Mouse (Mus musculus): ENCODE data around the gene Cmtm3.

- TF ChIP-seq GATA1 (IDR thresholded peaks at IDR 0.05; ENCODE audit: low read length): no peak
- TF ChIP-seq TAL1 (IDR thresholded peaks at IDR 0.05; ENCODE audit: low read length): no peak
Measured at GRCm38 (mm10) chr8:104375959-104376358, 36.7 kb downstream of the Cmtm3 start.
